Mouse (Mus musculus) ES-E14 (cell line): ENCODE results near the gene Hoxb5. TPM values are rescaled to one million over a fixed set of nuclear protein-coding genes. Genes with fewer than 3 reads are reported as not detected.

ENCODE experiments used
- DNase-seq: peaks from one replicate; pipeline ENCODE4 v3.0.0-alpha.2; 2013; ENCODE audit warnings: low read depth, low spot score
- H3K27ac ChIP-seq: 2 replicates; pipeline ENCODE4 v1.5.1; 2012; ENCODE audit warnings: low read depth, mild to moderate bottlenecking, low read length, moderate library complexity, mixed read lengths; ENCODE audit not compliant: poor library complexity, insufficient read depth, severe bottlenecking
- H3K36me3 ChIP-seq: 2 replicates; pipeline ENCODE4 v1.6.1; 2012; ENCODE audit warnings: mild to moderate bottlenecking, low read length, moderate library complexity, mixed read lengths; ENCODE audit not compliant: control insufficient read depth, poor library complexity, insufficient read depth, severe bottlenecking
- H3K4me1 ChIP-seq, 2 experiments: fragments of 150-350 bp in 1 of 2; sonication (generic) in 1 of 2; 2 replicates each; pipeline ENCODE4 v1.6.1; 2012; ENCODE audit warnings: low read length in 2 of 2, mild to moderate bottlenecking in 1 of 2, mixed read lengths in 1 of 2; ENCODE audit not compliant: control insufficient read depth in 2 of 2, insufficient read depth in 2 of 2, poor library complexity in 1 of 2
- H3K4me3 ChIP-seq, 2 experiments: fragments of 150-350 bp in 1 of 2; sonication (generic) in 1 of 2; 2 replicates each; pipeline ENCODE4 v1.5.1; 2012; ENCODE audit warnings: low read length in 2 of 2, low read depth in 1 of 2, mild to moderate bottlenecking in 1 of 2, mixed read lengths in 1 of 2; ENCODE audit not compliant: insufficient read depth in 1 of 2, poor library complexity in 1 of 2, severe bottlenecking in 1 of 2
- H3K9ac ChIP-seq: 2 replicates; pipeline ENCODE4 v1.6.1; 2012; ENCODE audit warnings: low read depth, mild to moderate bottlenecking, low read length, mixed read lengths; ENCODE audit not compliant: poor library complexity, insufficient read depth, severe bottlenecking
- H3K9me3 ChIP-seq: fragments of 150-350 bp; sonication (generic); 2 replicates; pipeline ENCODE4 v1.6.1; 2012; ENCODE audit warnings: low read depth, mild to moderate bottlenecking, low read length; ENCODE audit not compliant: control insufficient read depth, insufficient read depth
- CHD2 ChIP-seq: IDR thresholded peaks from 2 replicates; pipeline ENCODE4 v1.6.1; 2014; ENCODE audit warnings: mild to moderate bottlenecking, low read depth, low read length, inconsistent platforms
- HCFC1 ChIP-seq: IDR thresholded peaks from 2 replicates; pipeline ENCODE4 v1.6.1; 2012; ENCODE audit warnings: low read length, inconsistent platforms, borderline replicate concordance; ENCODE audit not compliant: insufficient read depth
- MAFK ChIP-seq: IDR thresholded peaks from 2 replicates; pipeline ENCODE4 v1.6.1; 2014; ENCODE audit warnings: mild to moderate bottlenecking, low read depth, low read length, inconsistent platforms; ENCODE audit not compliant: insufficient read depth
- ZC3H11A ChIP-seq: IDR thresholded peaks from 2 replicates; pipeline ENCODE4 v1.6.1; 2012; ENCODE audit warnings: low read depth, mild to moderate bottlenecking, inconsistent platforms, low read length, borderline replicate concordance
- ZNF384 ChIP-seq: IDR thresholded peaks from 2 replicates; pipeline ENCODE4 v1.6.1; 2012; ENCODE audit warnings: low read depth, low read length, inconsistent platforms
- in situ Hi-C, 2 experiments: fragments of 600-800 bp; cut with MboI; formaldehyde crosslinking; loops; one replicate each; pipeline ENCODE4 v1.15.1; 2025; ENCODE audit warnings: low sequenced_read_pairs in 2 of 2, inconsistent platforms in 1 of 2; ENCODE audit not compliant: unreplicated experiment in 2 of 2
- total RNA-seq: library from RNA; depleted of rRNA; stranded (reverse); fragments of 300-350 nt; gene quantifications from 2 replicates; pipeline ENCODE4 v1.2.3, GENCODE M21; 2012

Hoxb5 gene
- total RNA-seq, 1 experiment: 0.09 TPM

DNA sequence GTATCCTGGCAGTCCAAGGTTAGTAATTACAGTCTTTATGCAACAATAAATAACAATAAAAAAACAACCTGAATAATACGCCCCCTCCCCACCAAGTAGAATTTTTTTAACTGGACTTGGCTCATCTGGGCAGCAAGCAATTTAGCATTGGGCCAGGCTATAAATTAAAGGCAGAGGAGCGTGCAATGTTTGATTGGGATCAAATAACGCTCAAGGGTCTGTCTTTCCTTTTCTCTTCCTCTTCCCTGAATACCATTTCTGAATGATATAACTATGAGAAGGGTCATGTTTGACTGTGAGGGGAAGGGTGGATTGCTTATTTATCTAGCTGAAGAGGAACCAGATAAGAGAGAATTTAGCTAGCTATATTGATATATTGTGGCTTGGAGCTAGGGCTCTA, 45.9 kb downstream of the Hoxb5 start:
- Histone ChIP-seq H3K27ac (no peak overlapping the region), H3K4me3 (no peak overlapping the region), H3K36me3 (no peaks in the 10 kb centered on the region), H3K4me1 (peaks cover 0 to 16% of the 10 kb centered on the region in 2 experiments; a peak in 1 of 4 replicates), H3K9ac (no peak overlapping the region), H3K9me3 (no peaks in the 10 kb centered on the region)
- TF ChIP-seq CHD2: no peak
- TF ChIP-seq ZC3H11A: no peak
- TF ChIP-seq HCFC1: no peak
- TF ChIP-seq ZNF384: no peak
- no peak for TF ChIP-seq MAFK
- no peak for DNase-seq
- in situ Hi-C loops: no loop called here

DNA sequence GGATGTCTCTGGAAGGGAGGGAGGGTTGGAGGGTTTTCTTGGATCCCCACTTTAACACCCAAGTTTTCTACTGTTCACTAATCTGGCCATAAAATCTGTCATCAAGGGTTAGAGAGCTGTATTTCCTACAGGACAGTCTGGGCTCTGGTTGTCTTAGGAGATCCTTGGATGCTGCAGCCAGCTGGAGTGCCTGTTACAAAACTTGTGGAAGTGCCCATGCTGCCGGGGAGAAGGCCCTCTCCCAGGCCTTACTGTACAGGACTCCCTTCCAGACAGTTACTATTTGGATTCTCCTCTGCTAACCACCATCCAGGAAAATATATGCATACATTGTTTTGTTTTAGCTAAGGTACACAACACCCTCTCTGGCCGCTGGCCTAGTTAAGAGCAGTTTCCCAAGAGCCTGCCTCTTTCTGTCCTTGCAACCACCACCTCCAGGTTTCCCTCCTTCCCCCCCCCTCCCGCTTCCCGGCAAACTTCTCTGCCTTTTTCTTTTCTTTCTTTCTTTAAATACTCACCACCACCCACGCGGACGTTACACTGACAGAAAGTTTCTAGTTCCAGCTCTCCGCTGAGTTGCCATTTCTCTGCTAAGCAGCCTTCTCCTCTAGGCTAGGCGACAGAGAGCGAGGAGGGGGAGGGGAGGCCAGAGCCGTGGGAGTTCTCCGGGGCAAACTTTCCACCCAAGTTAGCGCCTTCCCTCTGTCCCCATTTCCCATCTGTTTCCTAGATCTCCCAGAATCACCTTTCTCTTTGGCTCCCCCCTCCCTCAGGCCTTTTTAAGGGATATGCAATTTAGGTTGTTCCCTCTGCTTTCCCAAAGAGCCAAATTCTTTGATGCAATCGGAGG, 46.6 kb downstream of the Hoxb5 start:
- H3K27ac ChIP-seq: no peak overlapping the region

DNA sequence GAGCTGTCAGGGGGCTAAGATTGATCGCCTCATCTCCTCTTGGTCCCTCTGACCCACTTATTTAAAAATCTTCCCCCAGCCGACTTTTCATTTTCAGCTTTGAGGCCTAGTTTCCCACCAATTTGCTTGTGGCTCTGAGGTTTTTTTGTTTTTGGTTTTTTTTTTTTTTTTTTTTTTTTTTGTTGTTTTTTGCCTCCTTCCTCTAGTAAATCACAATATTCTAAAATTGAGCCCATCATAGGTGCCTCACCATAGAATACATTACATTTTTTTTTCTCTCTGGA, 47.1 kb downstream of the Hoxb5 start, which contains the start of gene Hoxb2:
Gene Hoxb2 (plus strand): TSS at position 185 of the 284 bp plus-strand sequence.
- no peaks in the 10 kb centered on the region for H3K9me3 ChIP-seq
- no peak within 1 kb of the TSS for H3K9ac ChIP-seq
- H3K27ac ChIP-seq: no peak within 1 kb of the TSS
- H3K4me3 ChIP-seq: no peak within 1 kb of the TSS
- no peaks in the 10 kb centered on the region for H3K36me3 ChIP-seq
- H3K4me1 ChIP-seq: peaks cover 0 to 11% of the 10 kb centered on the region in 2 experiments; a peak in 1 of 4 replicates
- no peak for TF ChIP-seq MAFK
- no peak for TF ChIP-seq CHD2
- no peak for TF ChIP-seq ZC3H11A
- TF ChIP-seq ZNF384: 0 out of 2 replicates have a peak, but pooled peaks have one; percentile 17
- in situ Hi-C loops: loop anchor here in 1 of 2 experiments (10.0 kb wide), 1 partner anchor 55 kb away; the partner anchor contains the start of gene Hoxb6
- DNase-seq: no peak

More for the DNA sequence above, 46.6 kb downstream of the Hoxb5 start:
- TF ChIP-seq CHD2 (no peak), HCFC1 (no peak), ZC3H11A (no peak), ZNF384 (no peak), MAFK (no peak)
- no peak overlapping the region for H3K4me3 ChIP-seq
- H3K9ac ChIP-seq: no peak overlapping the region
- in situ Hi-C loops: loop anchor here in 1 of 2 experiments (10.0 kb wide), 1 partner anchor 55 kb away; the partner anchor contains the start of gene Hoxb6
- H3K9me3 ChIP-seq: no peaks in the 10 kb centered on the region
- DNase-seq: no peak
- peaks cover 0 to 13% of the 10 kb centered on the region in 2 experiments; a peak in 1 of 4 replicates for H3K4me1 ChIP-seq
- H3K36me3 ChIP-seq: no peaks in the 10 kb centered on the region

DNA sequence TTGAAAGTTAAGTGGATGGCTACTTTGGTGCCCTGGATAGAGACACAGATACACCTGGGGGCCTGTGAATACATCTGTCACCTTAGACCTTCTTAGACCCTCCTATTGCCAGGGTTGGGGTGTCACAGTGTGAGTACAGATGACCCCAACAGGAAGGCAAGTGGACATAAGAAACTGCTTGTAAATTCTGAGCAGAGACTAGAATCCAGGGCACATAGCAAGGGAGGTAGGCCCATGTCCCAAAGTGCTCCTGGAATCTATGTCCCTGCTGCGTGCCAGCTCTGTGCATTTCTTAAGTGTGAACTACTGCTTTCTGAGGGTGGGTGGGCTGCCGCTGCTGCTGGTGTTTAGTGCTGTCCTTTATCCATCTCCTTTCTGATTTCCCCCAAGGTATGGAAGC, 47.7 kb downstream of the Hoxb5 start:
- H3K36me3 ChIP-seq: no peaks in the 10 kb centered on the region
- no peak overlapping the region for H3K27ac ChIP-seq
- no peak for DNase-seq
- peaks cover 0 to 9% of the 10 kb centered on the region in 2 experiments; a peak in 1 of 4 replicates for H3K4me1 ChIP-seq
- H3K9me3 ChIP-seq: no peaks in the 10 kb centered on the region
- H3K4me3 ChIP-seq: no peak overlapping the region
- TF ChIP-seq CHD2 (no peak), HCFC1 (no peak), MAFK (no peak), ZC3H11A (no peak), ZNF384 (no peak)
- in situ Hi-C loops: loop anchor here in 1 of 2 experiments (10.0 kb wide), 1 partner anchor 56 kb away; the partner anchor contains the start of gene Hoxb6
- H3K9ac ChIP-seq: no peak overlapping the region
